Mouse (Mus musculus): ENCODE data around the gene Whrn. TPM values are rescaled to one million over a fixed set of nuclear protein-coding genes. Genes with fewer than 3 reads are reported as not detected.
A peak's percentile ranks its signal among the peaks of the same experiment; 100 is the strongest.

Gene Whrn
- polyA plus RNA-seq, 1 experiment from 2014 or later: 10.4 TPM

GRCm38 (mm10) chr4:63514454-63514984, 18.7 kb upstream of the Whrn start:
- ATAC-seq (ENCODE audit: low FRiP score, low read depth): no peak
- no peaks in the 10 kb centered on the region for H3K9me3 ChIP-seq
- H3K4me2 ChIP-seq (replicated peaks): no peak overlapping the region
- peaks cover 12% of the 10 kb centered on the region for H3K4me1 ChIP-seq
- no peak overlapping the region for H3K9ac ChIP-seq
- no peaks in the 10 kb centered on the region for H3K27me3 ChIP-seq
- no peak overlapping the region for H3K27ac ChIP-seq
- no peak overlapping the region for H3K4me3 ChIP-seq
- H3K36me3 ChIP-seq: no peaks in the 10 kb centered on the region
- WGBS: 66% methylated on average over 4 of the region's 4 CpGs

- Histone ChIP-seq H3K4me1 (peaks cover 12% of the 10 kb centered on the region), H3K4me3 (no peak overlapping the region), H3K4me2 (replicated peaks) (no peak overlapping the region), H3K27ac (no peak overlapping the region), H3K9me3 (no peaks in the 10 kb centered on the region), H3K9ac (no peak overlapping the region), H3K27me3 (no peaks in the 10 kb centered on the region), H3K36me3 (no peaks in the 10 kb centered on the region)
- ATAC-seq (ENCODE audit: low FRiP score, low read depth): no peak
- 65% methylated on average over 2 of the region's 2 CpGs for WGBS
Measured at GRCm38 (mm10) chr4:63512921-63513320, 17.1 kb upstream of the Whrn start.

GRCm38 (mm10) chr4:63508232-63508631, 12.4 kb upstream of the Whrn start:
- no peak for ATAC-seq (ENCODE audit: low FRiP score, low read depth)
- Histone ChIP-seq H3K36me3 (no peaks in the 10 kb centered on the region), H3K4me2 (replicated peaks) (no peak overlapping the region), H3K4me1 (0 out of 2 replicates have a peak, but pooled peaks cover 5% of the 10 kb centered on the region), H3K4me3 (no peak overlapping the region), H3K9ac (no peak overlapping the region), H3K27me3 (no peaks in the 10 kb centered on the region), H3K27ac (no peak overlapping the region), H3K9me3 (no peaks in the 10 kb centered on the region)
- WGBS: 23% methylated on average over 4 of the region's 4 CpGs

- Histone ChIP-seq H3K4me1 (no peaks in the 10 kb centered on the region), H3K27me3 (no peaks in the 10 kb centered on the region), H3K36me3 (no peaks in the 10 kb centered on the region), H3K9me3 (no peaks in the 10 kb centered on the region), H3K4me2 (replicated peaks) (no peak overlapping the region), H3K27ac (no peak overlapping the region), H3K9ac (no peak overlapping the region), H3K4me3 (no peak overlapping the region)
- ATAC-seq (ENCODE audit: low FRiP score, low read depth): no peak
- 74% methylated on average over 5 of the region's 5 CpGs for WGBS
Measured at GRCm38 (mm10) chr4:63507478-63507877, 11.7 kb upstream of the Whrn start.

GRCm38 (mm10) chr4:63503949-63504348, 8.2 kb upstream of the Whrn start:
- H3K4me1 ChIP-seq: no peaks in the 10 kb centered on the region
- no peaks in the 10 kb centered on the region for H3K9me3 ChIP-seq
- no peak overlapping the region for H3K4me2 ChIP-seq (replicated peaks)
- H3K27ac ChIP-seq: no peak overlapping the region
- ATAC-seq (ENCODE audit: low FRiP score, low read depth): no peak
- no peaks in the 10 kb centered on the region for H3K36me3 ChIP-seq
- peaks cover 6% of the 10 kb centered on the region for H3K27me3 ChIP-seq
- no peak overlapping the region for H3K4me3 ChIP-seq
- 78% methylated on average over 5 of the region's 5 CpGs for WGBS
- no peak overlapping the region for H3K9ac ChIP-seq

GRCm38 (mm10) chr4:63501050-63501449, 5.3 kb upstream of the Whrn start:
- Histone ChIP-seq H3K9me3 (no peaks in the 10 kb centered on the region), H3K4me1 (peaks cover 8% of the 10 kb centered on the region), H3K27ac (no peak overlapping the region), H3K4me3 (no peak overlapping the region), H3K36me3 (no peaks in the 10 kb centered on the region), H3K4me2 (replicated peaks) (no peak overlapping the region), H3K9ac (no peak overlapping the region), H3K27me3 (peaks cover 6% of the 10 kb centered on the region)
- ATAC-seq (ENCODE audit: low FRiP score, low read depth): no peak
- 58% methylated on average over 5 of the region's 5 CpGs for WGBS

DNA sequence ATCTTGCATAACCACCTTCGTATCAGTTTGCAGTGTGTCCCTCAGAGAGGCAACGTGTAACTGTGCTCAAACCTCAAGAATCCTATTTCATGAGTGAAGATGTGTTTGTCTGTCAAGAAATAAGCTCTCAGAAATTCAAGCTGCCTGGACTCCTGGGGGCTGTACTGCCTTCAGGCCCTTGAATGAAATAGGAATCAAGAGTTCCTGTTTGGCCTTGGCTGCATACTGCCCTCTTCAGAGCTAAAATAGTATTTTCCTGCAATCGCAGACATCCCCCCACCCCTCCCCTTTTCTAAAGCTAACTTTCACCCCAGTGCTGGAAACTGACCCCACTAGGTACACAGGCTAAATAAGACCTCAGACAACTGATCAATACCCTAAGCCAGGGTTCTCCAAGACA, 2.6 kb upstream of the Whrn start:
- Histone ChIP-seq H3K9ac (no peak overlapping the region), H3K4me2 (replicated peaks) (no peak overlapping the region), H3K27me3 (peaks cover 17% of the 10 kb centered on the region), H3K9me3 (no peaks in the 10 kb centered on the region), H3K27ac (no peak overlapping the region), H3K36me3 (no peaks in the 10 kb centered on the region), H3K4me1 (peaks cover 29% of the 10 kb centered on the region), H3K4me3 (no peak overlapping the region)
- ATAC-seq (ENCODE audit: low FRiP score, low read depth): no peak
- WGBS: 38% methylated on average over 3 of the region's 3 CpGs

- no peaks in the 10 kb centered on the region for H3K36me3 ChIP-seq
- peak overlapping the region; percentile 90 for H3K4me2 ChIP-seq (replicated peaks)
- H3K9me3 ChIP-seq: no peaks in the 10 kb centered on the region
- peaks cover 17% of the 10 kb centered on the region for H3K27me3 ChIP-seq
- peak overlapping the region; percentile 76 for H3K4me3 ChIP-seq
- H3K27ac ChIP-seq: no peak overlapping the region; the same call in 1 of the 2 replicates
- 11% methylated on average over 6 of the region's 6 CpGs for WGBS
- ATAC-seq (ENCODE audit: low FRiP score, low read depth): peak; percentile 10; the same call in 1 of the 2 replicates
- H3K4me1 ChIP-seq: peaks cover 41% of the 10 kb centered on the region
- peak overlapping the region; percentile 81 for H3K9ac ChIP-seq
Measured at GRCm38 (mm10) chr4:63496312-63496711, 521 bp upstream of the Whrn start.

DNA sequence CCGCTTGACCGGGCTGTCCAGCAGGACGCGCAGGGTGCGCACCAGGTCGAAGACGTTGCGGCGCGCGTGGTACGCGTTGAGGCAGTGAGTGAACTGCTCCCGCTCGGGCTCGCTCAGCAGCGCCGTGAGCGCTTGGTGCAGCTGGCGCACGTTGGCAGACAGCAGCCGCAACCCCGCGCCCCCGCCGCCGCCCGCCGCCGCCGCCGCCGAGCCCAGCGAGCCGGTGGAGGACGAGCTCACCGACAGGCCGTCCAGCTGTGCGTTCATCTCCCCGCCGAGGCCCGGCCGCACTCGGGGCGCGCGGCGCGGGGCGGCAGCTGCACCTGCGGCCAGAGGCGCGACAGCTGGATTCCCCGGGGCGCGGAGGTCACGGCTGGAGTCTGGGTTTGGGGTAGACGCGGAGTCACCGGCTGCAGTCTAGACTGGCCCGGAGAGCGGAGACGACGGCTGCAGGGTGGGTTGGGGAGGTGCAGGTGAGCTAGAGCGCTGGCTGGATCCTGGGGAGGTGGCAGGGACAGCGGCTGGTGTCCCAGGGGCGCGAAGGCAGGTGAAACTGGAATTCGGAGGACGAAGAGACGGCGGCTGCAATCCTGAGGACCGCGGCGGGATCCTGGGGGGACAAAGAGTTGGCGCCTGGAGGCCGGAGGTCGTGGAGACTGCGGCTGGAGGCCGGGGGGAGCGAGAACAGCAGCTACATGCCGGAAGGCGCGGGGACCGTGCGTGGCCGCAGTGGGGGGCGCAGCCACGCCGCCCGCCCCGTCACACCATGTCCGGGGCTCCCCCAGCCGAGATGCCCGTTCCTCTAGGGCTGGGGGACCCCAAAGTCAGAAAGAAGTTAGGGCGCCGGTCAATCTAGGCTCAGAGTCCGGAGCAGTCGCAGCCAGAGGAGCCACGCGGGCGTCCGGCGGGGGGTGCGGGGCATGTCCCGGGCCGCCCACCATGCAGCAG, 550 bp downstream of the Whrn start:
- Histone ChIP-seq H3K9me3 (no peaks in the 10 kb centered on the region), H3K36me3 (no peaks in the 10 kb centered on the region), H3K4me2 (replicated peaks) (peak overlapping the region; percentile 90), H3K9ac (peak overlapping the region; percentile 81), H3K27ac (peak overlapping the region; percentile 67), H3K27me3 (peaks cover 11% of the 10 kb centered on the region; the same call in 1 of the 2 replicates), H3K4me3 (peak overlapping the region; percentile 76), H3K4me1 (peaks cover 46% of the 10 kb centered on the region)
- peak; percentile 48 for ATAC-seq (ENCODE audit: low FRiP score, low read depth)
- WGBS: under 1% methylated on average over 95 of the region's 107 CpGs

GRCm38 (mm10) chr4:63494401-63494966, 1.3 kb downstream of the Whrn start:
- Histone ChIP-seq H3K4me1 (peaks cover 54% of the 10 kb centered on the region), H3K27me3 (peaks cover 11% of the 10 kb centered on the region; the same call in 1 of the 2 replicates), H3K4me3 (peak overlapping the region; percentile 76), H3K4me2 (replicated peaks) (peak overlapping the region; percentile 90), H3K9ac (peak overlapping the region; percentile 81), H3K36me3 (no peaks in the 10 kb centered on the region), H3K27ac (no peak overlapping the region), H3K9me3 (no peaks in the 10 kb centered on the region)
- ATAC-seq (ENCODE audit: low FRiP score, low read depth): peak; percentile 10; the same call in 1 of the 2 replicates
- 1% methylated on average over 43 of the region's 43 CpGs for WGBS

GRCm38 (mm10) chr4:63493351-63494121, 2.3 kb downstream of the Whrn start:
- Histone ChIP-seq H3K36me3 (no peaks in the 10 kb centered on the region), H3K4me3 (peak overlapping the region; percentile 76), H3K27me3 (peaks cover 11% of the 10 kb centered on the region; the same call in 1 of the 2 replicates), H3K27ac (no peak overlapping the region), H3K4me1 (peaks cover 55% of the 10 kb centered on the region), H3K9ac (peak overlapping the region; percentile 81), H3K4me2 (replicated peaks) (peak overlapping the region; percentile 90), H3K9me3 (no peaks in the 10 kb centered on the region)
- WGBS: 55% methylated on average over 9 of the region's 9 CpGs
- no peak for ATAC-seq (ENCODE audit: low FRiP score, low read depth)

Measured in limb, embryonic 13.5 days (tissue).